Mouse (Mus musculus) erythroblast, embryonic 14.5 days (primary cell): Measurements from ENCODE around the gene Ppox.

Experiments used
- GATA1 ChIP-seq: IDR thresholded peaks from 2 replicates; pipeline ENCODE4 v1.6.1; 2012; ENCODE audit warnings: low read length, inconsistent platforms, mixed read lengths
- TAL1 ChIP-seq: IDR thresholded peaks from 3 replicates; pipeline ENCODE4 v1.6.1; 2012; ENCODE audit warnings: low read length, inconsistent platforms, mixed read lengths

- no peak for TF ChIP-seq GATA1
- TF ChIP-seq TAL1, result no peak
Measured at GRCm38 (mm10) chr1:171309321-171309720, 28.3 kb upstream of the Ppox start.
